Mouse (Mus musculus) T-helper 1 cell (primary cell): Measurements from ENCODE around the gene Vsnl1.

ENCODE experiments used
- in situ Hi-C: fragments of 300-600 bp; cut with MboI, MseI; formaldehyde crosslinking; loops from one replicate; pipeline ENCODE4 v1.15.1; 2025; ENCODE audit warnings: high pct_unique_total_duplicates

Vsnl1 gene

DNA sequence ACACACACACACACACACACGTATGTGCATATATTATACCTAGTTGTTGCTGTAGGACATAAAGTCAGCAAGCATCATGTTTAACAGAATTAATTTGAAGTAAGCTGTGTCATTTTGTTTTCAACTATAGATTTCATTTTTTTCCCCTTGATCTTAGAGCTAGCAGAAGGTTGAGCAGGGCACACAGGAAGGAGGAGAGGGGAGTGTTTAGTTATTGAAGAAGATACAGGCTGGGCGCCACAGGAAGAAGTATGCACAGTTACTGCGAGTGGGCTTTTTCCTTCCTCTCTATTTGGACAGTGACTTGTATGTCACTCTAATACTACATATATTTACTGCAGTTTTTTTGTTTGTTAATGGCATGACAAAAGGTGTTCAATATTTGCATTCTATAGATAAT, 156.5 kb downstream of the Vsnl1 start:
- in situ Hi-C loops, result no loop called here

GRCm38 (mm10) chr12:11277207-11277606, 159.2 kb downstream of the Vsnl1 start:
- in situ Hi-C loops, result no loop called here

GRCm38 (mm10) chr12:11276632-11277031, 159.8 kb downstream of the Vsnl1 start:
- in situ Hi-C loops, result no loop called here
